Mouse (Mus musculus) limb, embryonic 14.5 days (tissue): Measurements from ENCODE around the gene Gm3435. TPM values are rescaled to one million over a fixed set of nuclear protein-coding genes. Genes with fewer than 3 reads are reported as not detected.
A peak's percentile ranks its signal among the peaks of the same experiment; 100 is the strongest.

Experiments
- ATAC-seq: fragments of 200-750 bp; cut with Nextera tagmentation; 2 replicates; pipeline ENCODE4 v1.8.0; 2017; ENCODE audit warnings: low read depth, moderate number of reproducible peaks, moderate TSS enrichment; ENCODE audit not compliant: low FRiP score
- DNase-seq: peaks from one replicate; pipeline ENCODE4 v3.0.0-alpha.2; 2015; ENCODE audit warnings: low spot score
- H3K27ac ChIP-seq: fragments of 300-500 bp; sonication (generic); replicated peaks from 2 replicates; pipeline ENCODE4 v1.5.1; 2014; ENCODE audit warnings: low read depth, mild to moderate bottlenecking, low read length, moderate library complexity, mixed read lengths
- H3K27me3 ChIP-seq: fragments of 300-500 bp; sonication (generic); 2 replicates; pipeline ENCODE4 v1.6.1; 2014; ENCODE audit warnings: low read length, mixed read lengths; ENCODE audit not compliant: control insufficient read depth, insufficient read depth
- H3K36me3 ChIP-seq: fragments of 300-500 bp; sonication (generic); 2 replicates; pipeline ENCODE4 v1.6.1; 2014; ENCODE audit warnings: mild to moderate bottlenecking, low read length, moderate library complexity, mixed read lengths; ENCODE audit not compliant: control insufficient read depth, insufficient read depth
- H3K4me1 ChIP-seq: fragments of 300-500 bp; sonication (generic); 2 replicates; pipeline ENCODE4 v1.6.1; 2014; ENCODE audit warnings: antibody characterized with exemption, low read length, mixed read lengths; ENCODE audit not compliant: control insufficient read depth, insufficient read depth
- H3K4me2 ChIP-seq: fragments of 300-500 bp; sonication (generic); replicated peaks from 2 replicates; pipeline ENCODE4 v1.6.1; 2014; ENCODE audit warnings: low read depth, mild to moderate bottlenecking, low read length, moderate library complexity; ENCODE audit not compliant: severe bottlenecking
- H3K4me3 ChIP-seq: fragments of 300-500 bp; sonication (generic); replicated peaks from 2 replicates; pipeline ENCODE4 v1.5.1; 2014; ENCODE audit warnings: low read length
- H3K9ac ChIP-seq: fragments of 300-500 bp; sonication (generic); 2 replicates; pipeline ENCODE4 v1.6.1; 2014; ENCODE audit warnings: mild to moderate bottlenecking, low read depth, low read length, moderate library complexity; ENCODE audit not compliant: severe bottlenecking
- H3K9me3 ChIP-seq: fragments of 300-500 bp; sonication (generic); 2 replicates; pipeline ENCODE4 v1.6.1; 2016; ENCODE audit warnings: low read length; ENCODE audit not compliant: control insufficient read depth
- POLR2A ChIP-seq: fragments of 200-500 bp; IDR thresholded peaks from 2 replicates; pipeline ENCODE4 v1.8.0; 2012; ENCODE audit warnings: inconsistent platforms, mild to moderate bottlenecking, moderate library complexity, borderline replicate concordance; ENCODE audit not compliant: insufficient read depth, insufficient read length; ENCODE audit errors: extremely low read depth
- WGBS: fragments of 180-500 bp; shearing (Covaris S2); extraction: QIAGEN DNeasy Blood & Tissue Kit; methylation state at CpG from one replicate; pipeline ENCODE4 v1.1.7; 2014; 5-methylcytosine and 5-hydroxymethylcytosine counted together
- polyA plus RNA-seq, 2 experiments: library from polyadenylated mRNA; depleted of rRNA in 1 of 2; stranded (reverse) in 1 of 2; unstranded in 1 of 2; fragments of >200 nt; fragmentation: Nextera tagmentation in 1 of 2; extraction: Ambion mirVana in 1 of 2; gene quantifications; 2 replicates each; pipeline versions ENCODE4 v1.2.1 to v1.2.3; 2012 to 2014

Gene Gm3435
- polyA plus RNA-seq, 2 experiments = 4.6 to 5.3 TPM

DNA sequence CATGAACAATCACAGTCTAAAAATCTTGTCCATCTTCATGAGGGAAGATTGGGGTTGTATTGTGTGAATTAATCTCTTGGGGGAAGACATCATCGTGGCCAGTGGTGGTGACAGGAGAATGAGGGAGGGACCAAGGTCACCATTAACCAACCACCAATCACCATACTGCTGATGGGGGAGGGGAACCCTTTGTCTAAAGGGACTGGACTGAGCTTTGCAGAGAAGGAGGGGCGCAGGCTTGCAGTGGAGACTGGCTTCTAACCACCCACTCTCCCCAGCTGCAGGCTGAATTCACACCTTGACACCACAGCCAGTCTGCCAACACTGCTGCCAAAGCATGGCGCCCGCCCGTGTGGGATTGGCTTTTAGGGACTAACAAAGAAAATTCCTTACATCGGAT is 56.1 kb downstream of the Gm3435 start:
- ATAC-seq (peak; percentile 66), DNase-seq (peak; percentile 37)
- no peak overlapping the region for H3K9ac ChIP-seq
- no peak overlapping the region for H3K27ac ChIP-seq
- H3K27me3 ChIP-seq = no peaks in the 10 kb centered on the region
- peak overlapping the region; percentile 41 for H3K4me2 ChIP-seq
- H3K36me3 ChIP-seq = peaks cover 11% of the 10 kb centered on the region
- H3K4me1 ChIP-seq = peaks cover 5% of the 10 kb centered on the region
- WGBS = 26% methylated on average over 6 of the region's 6 CpGs
- H3K9me3 ChIP-seq = no peaks in the 10 kb centered on the region
- no peak overlapping the region for H3K4me3 ChIP-seq
- no peak for TF ChIP-seq POLR2A

DNA sequence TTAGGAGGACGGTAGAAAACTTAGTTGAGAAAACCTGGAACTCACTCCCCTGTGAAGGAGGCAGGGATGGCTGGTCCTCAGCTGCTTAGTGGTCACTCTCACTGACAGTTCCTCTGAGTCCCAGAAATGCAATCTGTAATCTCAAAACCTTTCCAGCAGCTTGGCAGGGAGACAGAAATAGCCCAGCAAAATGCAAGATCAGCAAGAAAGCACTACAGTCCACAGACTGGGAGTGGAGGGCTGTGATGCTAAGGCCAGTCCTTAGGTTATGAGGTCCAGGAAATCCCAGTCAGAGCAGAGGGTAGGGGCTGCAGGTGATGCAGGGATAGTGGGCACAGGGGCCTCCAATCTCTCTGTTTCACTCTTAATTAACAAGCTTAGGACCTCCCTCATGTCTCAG is 56.9 kb downstream of the Gm3435 start:
- no peak for DNase-seq

DNA sequence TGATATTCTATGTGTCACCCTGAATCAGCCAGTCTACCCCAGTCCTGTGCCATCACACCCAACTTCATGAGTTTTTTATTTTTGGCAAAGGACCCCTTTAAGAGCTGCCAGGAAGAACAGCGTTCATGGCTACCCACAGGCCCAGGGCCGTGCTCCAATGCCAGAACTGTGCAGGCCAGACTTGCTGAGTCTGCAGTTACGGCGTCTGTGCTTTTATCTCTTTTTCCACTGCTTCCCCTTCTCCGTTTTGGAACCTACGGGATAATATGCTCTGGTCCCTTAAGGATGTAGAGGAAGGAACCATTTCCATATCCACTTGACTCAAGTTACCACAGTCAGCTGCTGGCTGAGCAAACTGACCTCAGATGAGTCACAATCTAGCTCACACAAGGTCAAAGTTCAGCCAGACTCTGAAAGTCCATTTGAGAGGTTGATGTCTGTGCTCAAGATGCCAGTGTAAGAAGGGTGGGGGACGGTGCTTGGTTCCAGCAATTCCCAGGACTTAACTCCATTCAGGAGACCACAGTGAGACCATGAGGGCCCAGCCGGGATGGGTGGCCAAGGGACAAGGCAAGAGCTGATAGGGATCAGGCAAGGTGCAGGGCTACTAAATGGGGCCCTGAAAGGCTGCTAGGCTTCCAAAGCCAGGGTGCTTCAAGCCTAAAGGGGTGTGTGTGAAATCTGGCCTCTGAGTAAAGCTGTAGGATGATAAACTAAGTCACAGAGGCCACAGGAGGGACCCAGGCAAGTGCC is 58.2 kb downstream of the Gm3435 start:
- no peak for DNase-seq
- Histone ChIP-seq H3K36me3 (no peaks in the 10 kb centered on the region), H3K9ac (no peak overlapping the region), H3K4me2 (no peak overlapping the region), H3K27ac (no peak overlapping the region), H3K4me3 (no peak overlapping the region), H3K27me3 (no peaks in the 10 kb centered on the region), H3K4me1 (peaks cover 5% of the 10 kb centered on the region), H3K9me3 (no peaks in the 10 kb centered on the region)
- no peak for TF ChIP-seq POLR2A
- no peak for ATAC-seq
- 58% methylated on average over 8 of the region's 8 CpGs for WGBS

More for the DNA sequence above, 56.9 kb downstream of the Gm3435 start:
- no peaks in the 10 kb centered on the region for H3K9me3 ChIP-seq
- TF ChIP-seq POLR2A = no peak
- H3K27me3 ChIP-seq = no peaks in the 10 kb centered on the region
- peaks cover 5% of the 10 kb centered on the region for H3K4me1 ChIP-seq
- no peak overlapping the region for H3K27ac ChIP-seq
- ATAC-seq = no peak
- no peak overlapping the region for H3K4me2 ChIP-seq
- H3K9ac ChIP-seq = no peak overlapping the region
- peaks cover 6% of the 10 kb centered on the region; the same call in 1 of the 2 replicates for H3K36me3 ChIP-seq
- 38% methylated on average over 1 of the region's 1 CpGs for WGBS
- no peak overlapping the region for H3K4me3 ChIP-seq

DNA sequence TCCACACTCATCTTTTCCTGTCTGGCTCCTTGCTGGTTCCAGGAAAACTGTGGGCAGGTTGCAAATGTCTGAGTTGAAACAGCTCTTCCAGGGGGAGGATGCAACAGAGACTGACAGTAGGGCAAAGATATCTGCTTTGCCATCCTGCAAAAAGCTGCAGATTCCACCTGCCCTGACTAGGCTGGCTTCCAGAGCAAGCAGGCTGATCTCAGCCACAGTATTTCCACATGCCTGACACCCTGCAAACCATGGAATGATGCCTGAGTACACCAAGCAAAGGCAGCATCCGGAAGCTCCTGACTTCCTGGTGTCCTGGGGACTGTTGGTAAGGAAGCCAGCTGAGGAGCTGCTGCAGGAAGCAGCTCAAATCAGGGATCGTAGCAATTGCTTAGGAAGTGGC is 59.1 kb downstream of the Gm3435 start:
- no peak for ATAC-seq

More for the DNA sequence above, 59.1 kb downstream of the Gm3435 start:
- Histone ChIP-seq H3K9me3 (no peaks in the 10 kb centered on the region), H3K9ac (no peak overlapping the region), H3K27me3 (no peaks in the 10 kb centered on the region), H3K4me2 (no peak overlapping the region), H3K4me3 (no peak overlapping the region), H3K4me1 (peaks cover 5% of the 10 kb centered on the region), H3K36me3 (no peaks in the 10 kb centered on the region), H3K27ac (no peak overlapping the region)
- TF ChIP-seq POLR2A = no peak
- WGBS = 51% methylated on average over 2 of the region's 2 CpGs
- DNase-seq = no peak

Other genes with a start within 250 kb of the Gm3435 start
- gene Wdr27, start 67.0 kb upstream of the Gm3435 start, polyA plus RNA-seq (2012; rRNA removed) = 1.9 and 3.0 TPM in 2 replicates
- 6.0 and 7.6 TPM in 2 replicates for gene Wdr27, start 67.0 kb upstream of the Gm3435 start, polyA plus RNA-seq (2014; fragmentation: Nextera tagmentation; extraction: Ambion mirVana)
- gene 1600012H06Rik, start 67.0 kb upstream of the Gm3435 start, polyA plus RNA-seq (2012; rRNA removed) = 26.2 and 28.3 TPM in 2 replicates
- 37.5 and 39.7 TPM in 2 replicates for gene 1600012H06Rik, start 67.0 kb upstream of the Gm3435 start, polyA plus RNA-seq (2014; fragmentation: Nextera tagmentation; extraction: Ambion mirVana)
- gene Phf10, start 48.9 kb upstream of the Gm3435 start, polyA plus RNA-seq (2012; rRNA removed) = 84.6 and 114 TPM in 2 replicates
- 51.4 and 53.6 TPM in 2 replicates for gene Phf10, start 48.9 kb upstream of the Gm3435 start, polyA plus RNA-seq (2014; fragmentation: Nextera tagmentation; extraction: Ambion mirVana)
- gene 9030025P20Rik, start 31.7 kb upstream of the Gm3435 start, polyA plus RNA-seq (2012; rRNA removed) = 20.4 and 21.4 TPM in 2 replicates
- gene 9030025P20Rik, start 31.7 kb upstream of the Gm3435 start, polyA plus RNA-seq (2014; fragmentation: Nextera tagmentation; extraction: Ambion mirVana) = 5.1 and 6.8 TPM in 2 replicates
- 0.54 TPM in 1 of 2 replicates, not detected in the other for gene Gm3417, start 31.4 kb upstream of the Gm3435 start, polyA plus RNA-seq (2012; rRNA removed)
- not detected in 2 replicates for gene Gm3417, start 31.4 kb upstream of the Gm3435 start, polyA plus RNA-seq (2014; fragmentation: Nextera tagmentation; extraction: Ambion mirVana)
- 89.0 and 93.8 TPM in 2 replicates for gene Ermard, start 31.0 kb downstream of the Gm3435 start, polyA plus RNA-seq (2012; rRNA removed)
- 59.9 and 79.9 TPM in 2 replicates for gene Ermard, start 31.0 kb downstream of the Gm3435 start, polyA plus RNA-seq (2014; fragmentation: Nextera tagmentation; extraction: Ambion mirVana)
- gene Tcte3, start 31.3 kb downstream of the Gm3435 start, polyA plus RNA-seq (2012; rRNA removed) = 0.10 TPM in 1 of 2 replicates, not detected in the other
- 1.3 TPM in 1 of 2 replicates, not detected in the other for gene Tcte3, start 31.3 kb downstream of the Gm3435 start, polyA plus RNA-seq (2014; fragmentation: Nextera tagmentation; extraction: Ambion mirVana)
- gene Gm3448, start 31.4 kb downstream of the Gm3435 start, polyA plus RNA-seq (2012; rRNA removed) = 1.00 and 2.6 TPM in 2 replicates
- gene Gm3448, start 31.4 kb downstream of the Gm3435 start, polyA plus RNA-seq (2014; fragmentation: Nextera tagmentation; extraction: Ambion mirVana) = 2.1 and 2.7 TPM in 2 replicates